Mouse (Mus musculus) liver, postnatal 0 days (tissue): ENCODE measurements at regions not wholly inside any gene's neighbourhood (a gene's known extent, or its start where the extent isn't known, plus 50 kb on each side); places are given as distances from the start of the nearest gene placed in this dataset.

ENCODE experiments used
- CTCF ChIP-seq: sonication (generic); IDR thresholded peaks from 2 replicates; pipeline ENCODE4 v1.5.1; 2016; ENCODE audit warnings: antibody characterized with exemption, low read depth
- EP300 ChIP-seq: IDR thresholded peaks from 2 replicates; pipeline ENCODE4 v1.6.1; 2016; ENCODE audit warnings: antibody characterized with exemption, low read depth, mild to moderate bottlenecking

- TF ChIP-seq EP300 (no peak), CTCF (no peak)
Measured at GRCm38 (mm10) chr19:15820020-15820419, 127.1 kb downstream of the Psat1 start.
